Mouse (Mus musculus) left cerebral cortex, adult 9 months (tissue): Measurements from ENCODE around the gene Cep63.

Source experiments
- DNase-seq, 2 experiments: peaks; one replicate each; pipeline ENCODE4 v3.0.0; 2022; ENCODE audit warnings: low spot score in 2 of 2

The Cep63 gene

GRCm38 (mm10) chr9:102625983-102626838 is at the start of gene Cep63, which contains the start of gene Anapc13:
TSS of gene Cep63 (minus strand) at chr9:102626534.
TSS of gene Anapc13 (plus strand) at chr9:102626296.
- DNase-seq, result peak; percentile 88 to 98

GRCm38 (mm10) chr9:102675922-102676321 is 49.6 kb upstream of the Cep63 start:
- DNase-seq, result no peak

- DNase-seq, result no peak
Observed at GRCm38 (mm10) chr9:102673381-102673780, 47.0 kb upstream of the Cep63 start.

- no peak for DNase-seq
Observed at GRCm38 (mm10) chr9:102668906-102669305, 42.6 kb upstream of the Cep63 start.

- no peak for DNase-seq
Observed at GRCm38 (mm10) chr9:102668115-102668514, 41.8 kb upstream of the Cep63 start.

GRCm38 (mm10) chr9:102656355-102657095 is 30.2 kb upstream of the Cep63 start:
- no peak for DNase-seq

- no peak for DNase-seq
Observed at GRCm38 (mm10) chr9:102651199-102651720, 24.9 kb upstream of the Cep63 start.

- no peak for DNase-seq
Observed at GRCm38 (mm10) chr9:102650637-102651036, 24.3 kb upstream of the Cep63 start.

- DNase-seq, result no peak
Observed at GRCm38 (mm10) chr9:102649917-102650527, 23.7 kb upstream of the Cep63 start.

- peak in 1 of 2 experiments; percentile 20 for DNase-seq
Observed at GRCm38 (mm10) chr9:102647010-102647409, 20.7 kb upstream of the Cep63 start.

GRCm38 (mm10) chr9:102645119-102645695 is 18.9 kb upstream of the Cep63 start:
- no peak for DNase-seq

- no peak for DNase-seq
Observed at GRCm38 (mm10) chr9:102643486-102644101, 17.3 kb upstream of the Cep63 start.

- no peak for DNase-seq
Observed at GRCm38 (mm10) chr9:102643071-102643485, 16.7 kb upstream of the Cep63 start.

GRCm38 (mm10) chr9:102641531-102641930 is 15.2 kb upstream of the Cep63 start:
- DNase-seq, result no peak

GRCm38 (mm10) chr9:102639510-102639909 is 13.2 kb upstream of the Cep63 start:
- no peak for DNase-seq

GRCm38 (mm10) chr9:102638963-102639362 is 12.6 kb upstream of the Cep63 start:
- no peak for DNase-seq

GRCm38 (mm10) chr9:102637115-102637514 is 10.8 kb upstream of the Cep63 start:
- DNase-seq, result no peak

GRCm38 (mm10) chr9:102636553-102636952 is 10.2 kb upstream of the Cep63 start:
- peak in 1 of 2 experiments; percentile 65 for DNase-seq

GRCm38 (mm10) chr9:102634453-102634852 is 8.1 kb upstream of the Cep63 start:
- no peak for DNase-seq

- DNase-seq, result peak in 1 of 2 experiments; percentile 75
Observed at GRCm38 (mm10) chr9:102632923-102633537, 6.7 kb upstream of the Cep63 start.

- DNase-seq, result no peak
Observed at GRCm38 (mm10) chr9:102632173-102632572, 5.8 kb upstream of the Cep63 start.
